Mouse (Mus musculus) urinary bladder, postnatal 36 days (tissue): Measurements from ENCODE around the gene Scn8a.

ENCODE experiments used
- DNase-seq, 2 experiments: peaks; one replicate each; pipeline ENCODE4 v3.0.0; 2022; ENCODE audit warnings: low spot score in 2 of 2, mixed read lengths in 1 of 2

The Scn8a gene

DNA sequence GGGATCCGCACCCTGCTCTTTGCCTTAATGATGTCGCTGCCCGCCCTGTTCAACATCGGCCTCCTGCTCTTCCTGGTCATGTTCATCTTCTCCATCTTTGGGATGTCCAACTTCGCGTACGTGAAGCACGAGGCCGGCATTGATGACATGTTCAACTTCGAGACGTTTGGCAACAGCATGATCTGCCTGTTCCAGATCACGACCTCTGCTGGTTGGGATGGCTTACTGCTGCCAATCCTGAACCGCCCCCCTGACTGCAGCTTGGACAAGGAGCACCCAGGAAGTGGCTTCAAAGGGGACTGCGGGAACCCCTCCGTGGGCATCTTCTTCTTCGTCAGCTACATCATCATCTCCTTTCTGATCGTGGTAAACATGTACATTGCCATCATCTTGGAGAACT is 170.0 kb downstream of the Scn8a start:
- DNase-seq = no peak

DNA sequence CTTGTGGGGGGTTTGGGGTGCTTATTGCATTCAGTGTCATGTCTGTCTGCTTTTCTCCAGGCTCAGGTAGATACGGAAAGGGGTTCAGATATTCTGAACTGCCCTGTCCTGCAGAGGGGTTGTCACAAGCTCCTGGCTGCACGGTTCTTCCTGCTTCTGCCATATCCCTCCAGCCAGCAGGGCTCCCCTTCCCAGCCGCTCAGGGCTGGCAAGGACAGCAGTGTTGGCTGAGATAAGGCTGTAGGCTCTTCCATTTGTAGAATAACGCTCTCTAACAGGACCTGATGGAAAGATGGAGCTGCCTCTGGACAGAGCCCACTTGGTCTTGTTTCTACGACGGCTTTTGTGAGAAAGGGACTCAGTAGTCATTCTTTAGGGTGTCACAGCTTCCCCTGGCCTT is 172.3 kb downstream of the Scn8a start:
- DNase-seq = no peak

DNA sequence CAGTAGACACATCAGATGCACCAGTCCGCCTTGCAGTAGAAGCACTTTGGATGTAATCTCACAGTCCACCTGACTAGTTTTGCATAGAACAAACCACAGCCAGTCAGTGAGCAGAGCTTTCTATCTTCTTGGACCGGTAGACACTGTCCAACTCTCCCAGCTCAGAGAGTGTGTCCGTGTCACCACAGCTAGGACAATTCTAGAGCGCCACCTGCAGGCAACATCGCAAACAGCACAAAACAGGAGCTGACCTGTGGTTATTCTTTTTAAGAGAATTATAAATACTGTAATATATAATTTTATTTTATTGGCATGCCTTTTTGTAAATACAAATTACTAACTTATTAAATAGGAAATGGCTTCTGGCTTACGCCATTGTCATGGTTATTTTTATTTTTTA is 173.0 kb downstream of the Scn8a start:
- DNase-seq = peak; percentile 52 to 73

DNA sequence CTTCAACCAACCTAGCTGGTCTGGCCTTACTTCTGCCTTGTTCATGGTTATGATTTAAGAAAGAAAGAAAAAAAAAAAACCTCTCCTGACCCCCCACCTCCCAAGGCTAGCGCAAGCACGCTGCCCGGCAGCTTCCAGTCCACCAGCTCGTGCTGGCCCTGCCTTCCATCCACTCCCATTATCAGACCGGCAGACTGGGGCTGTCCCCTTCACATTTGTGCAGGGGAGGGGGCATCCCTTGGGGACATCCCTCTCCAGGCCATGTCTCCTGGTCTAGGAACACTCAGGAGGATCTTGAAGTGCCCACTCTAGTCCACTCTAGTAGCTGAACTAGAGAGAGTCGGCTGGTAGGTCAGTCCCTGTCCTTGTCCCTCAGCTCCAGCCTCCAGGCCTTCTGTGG is 174.9 kb downstream of the Scn8a start:
- no peak for DNase-seq

DNA sequence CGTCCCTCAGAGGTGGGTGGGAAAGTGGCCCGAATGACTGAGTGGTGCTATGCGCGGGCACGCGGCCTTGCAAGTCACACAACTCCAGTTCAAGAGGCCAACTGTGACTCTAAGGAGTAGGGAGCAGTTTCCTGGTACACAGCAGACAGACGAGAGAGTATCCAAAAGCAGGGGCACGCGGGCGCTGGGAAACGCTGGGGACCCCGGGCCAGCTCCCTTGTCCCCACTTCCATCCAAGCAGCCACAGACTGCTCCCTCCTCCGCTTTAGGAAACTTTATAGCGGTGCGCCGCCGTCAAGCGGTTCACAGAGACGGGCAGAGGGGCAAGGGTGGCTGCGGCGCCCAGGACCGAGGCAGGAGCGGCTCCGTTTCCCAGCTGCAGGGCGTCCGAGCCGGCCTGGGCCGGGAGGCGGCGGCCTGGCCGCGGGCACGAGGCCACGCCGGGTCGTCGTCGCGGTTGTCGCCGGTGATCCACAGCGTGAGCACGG is 176.4 kb downstream of the Scn8a start:
- no peak for DNase-seq

DNA sequence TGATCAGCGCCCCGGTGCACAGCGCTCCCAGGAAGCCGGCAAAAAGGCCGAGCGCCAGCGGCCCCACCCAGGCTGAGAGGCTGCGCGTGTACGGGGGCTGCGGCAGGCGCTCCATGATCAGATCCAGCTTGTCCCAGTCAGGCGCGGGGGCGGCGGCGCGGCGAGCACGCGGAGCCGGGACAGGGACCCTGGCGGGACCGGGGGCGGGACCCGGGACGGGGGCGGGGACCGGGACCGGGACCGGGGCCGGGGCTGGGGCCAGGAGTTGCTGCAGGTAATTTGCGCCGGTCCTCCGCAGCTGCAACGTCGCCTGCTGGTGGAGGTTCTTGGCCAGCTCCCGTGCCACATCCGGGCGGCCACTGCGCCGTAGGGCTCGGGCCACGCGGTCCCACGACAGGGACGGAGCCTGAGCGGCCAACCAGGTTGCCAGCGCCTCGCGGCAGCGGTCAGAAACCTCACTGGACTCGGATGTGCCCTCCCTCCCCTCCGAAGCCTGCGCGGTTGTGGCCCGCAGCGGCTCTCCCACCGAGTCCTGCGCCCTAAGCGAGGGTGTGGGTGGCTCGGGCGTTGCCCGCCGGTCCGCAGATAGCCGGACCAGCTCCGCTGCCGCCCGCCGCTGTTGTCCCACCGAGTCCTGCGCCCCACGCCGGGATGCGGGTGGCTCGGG is 177.0 kb downstream of the Scn8a start:
- DNase-seq = peak; percentile 33 to 52

DNA sequence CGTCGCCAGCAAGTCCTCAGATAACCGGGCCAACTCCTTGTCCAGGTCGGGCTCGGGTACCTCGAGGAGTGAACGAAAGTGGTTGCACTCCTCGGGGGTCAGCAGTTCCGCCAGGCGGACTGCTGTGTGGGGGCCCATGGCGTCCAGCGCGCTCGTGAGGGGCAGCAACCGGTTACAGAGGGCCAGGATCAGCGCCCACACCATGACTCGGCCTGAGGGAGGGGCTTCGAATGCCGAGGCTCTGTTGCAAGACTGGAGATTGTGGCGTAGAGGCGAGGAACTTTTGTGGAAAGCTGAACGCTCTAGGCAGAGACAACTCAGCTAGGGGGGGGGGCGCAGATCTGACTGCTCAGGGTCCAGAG is 177.5 kb downstream of the Scn8a start, which contains the start of gene Gm47841:
TSS of gene Gm47841 (minus strand) at position 204 of the 362 bp plus-strand sequence.
- DNase-seq = peak in 1 of 2 experiments; percentile 26

DNA sequence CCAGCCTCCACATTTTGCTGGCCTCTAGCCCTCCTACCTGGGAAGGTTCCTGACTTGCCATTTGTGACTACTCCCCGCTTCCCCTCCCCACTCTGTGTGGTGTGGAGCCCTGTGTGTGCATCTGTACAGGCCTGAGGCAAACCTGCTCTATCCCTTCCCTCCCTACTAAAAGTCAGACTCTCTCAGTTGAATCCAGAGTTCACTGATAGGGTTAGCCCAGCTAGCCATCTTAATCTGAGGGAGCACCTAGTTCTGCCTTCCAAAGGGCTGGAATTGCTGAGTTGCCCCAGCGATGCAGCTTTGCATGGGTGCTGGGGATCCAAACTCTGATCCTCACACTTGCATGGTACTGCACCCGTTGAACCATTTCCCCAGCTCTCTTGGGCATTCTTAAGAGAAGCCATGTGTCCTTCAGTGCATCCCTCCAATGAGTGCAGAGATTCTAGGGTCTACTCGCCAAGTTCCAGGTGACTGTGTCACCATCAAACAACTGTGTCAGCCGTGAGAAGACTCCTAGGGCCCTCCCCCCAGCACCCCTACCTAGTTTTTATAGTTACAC is 178.8 kb downstream of the Scn8a start:
- no peak for DNase-seq

DNA sequence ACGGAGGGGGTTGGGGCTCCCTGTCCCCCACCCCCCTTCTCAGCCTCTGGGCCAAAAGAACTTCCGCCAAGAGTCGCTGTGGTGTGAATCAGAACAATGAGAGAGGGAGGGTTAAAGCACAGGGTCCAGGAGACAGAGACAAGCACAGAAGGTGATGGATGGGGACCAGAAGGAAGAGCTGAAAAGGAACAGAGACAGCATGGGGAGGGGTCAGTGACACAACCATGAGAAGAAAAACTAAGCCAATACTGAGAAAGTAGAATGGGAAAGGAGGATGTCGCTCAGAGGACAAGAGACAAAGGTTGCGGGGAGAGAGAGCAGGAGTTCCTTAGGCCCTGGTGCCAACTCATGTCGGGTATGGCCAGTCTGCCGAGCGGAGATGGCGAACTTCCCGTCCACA is 182.2 kb downstream of the Scn8a start:
- DNase-seq = no peak

DNA sequence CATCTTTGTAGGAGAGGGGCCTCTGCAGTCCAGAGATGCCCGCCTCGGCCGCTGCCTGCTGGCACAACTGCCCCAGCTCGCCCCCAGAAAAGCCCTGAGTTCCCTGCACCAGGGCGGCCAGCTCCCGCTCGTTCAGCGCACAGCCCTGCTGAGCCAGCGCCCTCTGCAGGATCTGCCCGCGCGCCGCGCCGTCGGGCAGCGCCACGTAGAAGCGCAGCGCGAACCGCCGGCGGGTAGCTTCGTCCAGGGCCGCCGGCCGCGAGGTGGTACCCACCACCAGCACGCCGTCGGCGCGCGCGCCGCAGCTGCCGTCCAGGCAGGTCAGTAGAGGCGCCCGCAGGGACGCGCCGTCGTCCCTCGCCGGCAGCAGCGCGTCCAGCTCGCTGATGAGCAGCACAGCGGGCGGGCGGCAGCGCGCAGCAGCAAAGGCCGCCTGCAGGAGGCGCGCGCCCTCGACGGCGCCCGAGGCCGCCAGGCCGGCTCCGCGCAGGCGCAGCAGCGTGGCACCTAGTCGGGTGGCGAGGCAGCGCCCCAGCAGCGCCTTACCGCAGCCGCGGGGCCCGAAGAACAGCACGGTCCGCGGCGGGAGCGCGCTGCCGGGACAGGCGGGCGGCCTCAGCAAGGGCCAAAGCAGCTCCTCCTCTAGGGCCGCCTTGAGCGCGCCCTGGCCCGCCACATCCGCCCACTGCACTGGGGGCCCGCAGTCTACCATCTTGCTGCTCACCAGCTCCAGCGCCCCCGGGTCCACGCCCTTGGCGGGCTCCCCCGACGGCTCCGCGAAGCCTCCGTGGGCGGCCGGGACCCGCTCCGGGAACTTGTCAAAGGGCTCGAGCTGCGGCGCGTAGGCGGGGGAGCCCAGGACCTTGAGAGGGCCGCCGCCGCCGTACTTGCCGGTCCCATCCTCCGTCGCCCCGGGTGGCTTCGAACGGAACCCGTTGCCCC is 183.2 kb downstream of the Scn8a start:
- DNase-seq = no peak

DNA sequence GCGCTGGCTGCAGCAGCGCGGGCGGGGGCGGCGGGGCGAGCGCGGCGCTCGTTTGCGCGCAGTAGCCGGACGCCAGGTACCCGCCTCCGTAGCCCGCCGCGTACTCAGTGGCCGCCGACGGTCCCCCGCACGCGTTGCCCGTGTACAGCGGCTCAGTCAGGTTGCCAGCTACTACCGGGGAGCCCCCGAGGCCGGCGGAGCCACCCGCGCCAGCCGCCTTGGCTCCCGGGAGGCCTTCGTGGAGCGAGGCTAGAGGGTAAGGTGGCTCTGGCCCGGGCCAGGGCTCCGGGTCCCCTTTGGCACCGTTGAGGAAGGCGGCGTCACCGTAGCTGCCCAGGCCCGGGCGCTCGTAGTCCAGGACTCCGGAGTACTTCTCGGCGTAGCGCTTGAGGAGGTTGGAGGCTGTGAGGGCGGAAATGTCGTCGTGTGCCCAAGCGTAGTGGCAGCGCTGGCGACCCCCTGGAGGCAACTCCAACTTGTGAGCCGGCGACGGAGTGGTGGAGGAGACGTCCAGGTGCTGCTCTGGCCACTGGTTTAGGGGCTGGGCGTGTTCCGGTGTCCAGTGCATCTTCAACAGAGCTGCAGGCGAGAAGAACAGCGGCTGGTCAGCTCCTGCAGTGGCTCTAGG is 184.3 kb downstream of the Scn8a start:
- no peak for DNase-seq

DNA sequence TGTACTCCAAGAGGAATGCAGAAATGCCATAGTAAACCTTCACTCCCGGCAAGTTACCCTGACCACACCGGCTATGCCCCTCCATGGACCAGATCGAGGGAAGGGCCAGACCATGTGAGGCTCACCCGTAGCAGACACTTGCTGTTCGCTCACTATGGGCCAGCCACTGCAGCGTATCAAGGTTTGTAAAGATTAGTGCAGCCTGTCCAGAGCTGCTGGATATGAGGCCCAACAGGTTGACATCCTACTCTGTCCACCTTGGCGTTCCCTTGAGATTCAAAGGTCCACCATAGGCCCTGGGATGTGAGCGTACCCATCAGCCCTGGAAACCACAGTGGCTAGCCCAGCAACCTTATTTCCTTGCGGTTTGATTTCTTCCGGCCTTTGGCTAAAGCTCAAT is 184.9 kb downstream of the Scn8a start:
- no peak for DNase-seq

DNA sequence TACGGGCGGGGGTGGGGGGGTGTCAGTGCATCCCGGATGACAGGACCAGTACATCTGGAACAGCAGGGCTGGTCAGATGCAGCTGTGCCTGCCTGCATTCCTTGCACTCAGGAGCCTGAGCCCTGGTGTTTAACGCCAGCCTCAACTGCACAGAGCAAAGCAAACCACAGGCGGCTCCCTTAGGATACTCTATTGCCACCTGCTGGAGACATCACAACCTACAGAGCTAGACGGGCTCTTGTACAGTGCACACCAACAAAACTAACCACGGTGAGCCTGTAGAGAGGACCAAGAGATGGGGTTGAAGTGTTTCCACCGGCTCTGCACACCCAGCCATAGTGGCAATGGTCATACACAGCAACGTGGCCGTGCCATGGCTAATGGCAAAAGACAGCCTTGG is 186.6 kb downstream of the Scn8a start:
- DNase-seq = no peak

DNA sequence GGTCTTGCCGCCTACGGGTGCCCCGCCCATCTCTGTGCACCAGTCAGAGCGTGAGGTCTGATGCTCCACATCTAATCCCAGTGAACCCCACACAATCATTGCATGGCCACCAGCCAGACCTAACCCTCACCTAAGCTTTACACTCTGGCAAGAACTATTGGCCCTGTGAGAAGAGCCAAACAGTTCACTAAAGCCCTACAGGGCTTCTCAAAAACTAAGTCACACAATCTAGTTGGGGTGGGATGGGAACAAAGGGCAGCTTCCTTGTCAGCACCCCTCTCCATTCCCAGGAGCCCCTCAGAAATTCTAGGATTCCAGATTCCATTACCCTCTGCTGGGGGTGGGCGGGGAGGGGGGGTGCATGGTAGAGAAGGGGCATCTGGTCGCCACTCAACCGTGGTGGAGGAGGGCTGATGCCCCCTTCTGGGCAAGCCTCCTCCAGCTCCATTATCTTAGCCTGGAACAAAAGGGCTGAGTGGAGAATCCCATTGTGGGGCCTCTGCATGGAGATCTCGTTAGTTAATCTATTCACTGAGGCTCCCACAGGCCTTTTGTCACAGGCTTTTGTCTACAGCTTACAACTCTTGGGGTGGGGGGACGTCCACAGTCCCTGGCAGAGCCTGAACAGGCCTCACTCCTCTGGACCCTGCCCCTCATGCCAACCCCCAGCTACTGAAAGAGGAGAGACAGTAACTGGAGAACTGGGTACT is 190.1 kb downstream of the Scn8a start:
- DNase-seq = no peak

DNA sequence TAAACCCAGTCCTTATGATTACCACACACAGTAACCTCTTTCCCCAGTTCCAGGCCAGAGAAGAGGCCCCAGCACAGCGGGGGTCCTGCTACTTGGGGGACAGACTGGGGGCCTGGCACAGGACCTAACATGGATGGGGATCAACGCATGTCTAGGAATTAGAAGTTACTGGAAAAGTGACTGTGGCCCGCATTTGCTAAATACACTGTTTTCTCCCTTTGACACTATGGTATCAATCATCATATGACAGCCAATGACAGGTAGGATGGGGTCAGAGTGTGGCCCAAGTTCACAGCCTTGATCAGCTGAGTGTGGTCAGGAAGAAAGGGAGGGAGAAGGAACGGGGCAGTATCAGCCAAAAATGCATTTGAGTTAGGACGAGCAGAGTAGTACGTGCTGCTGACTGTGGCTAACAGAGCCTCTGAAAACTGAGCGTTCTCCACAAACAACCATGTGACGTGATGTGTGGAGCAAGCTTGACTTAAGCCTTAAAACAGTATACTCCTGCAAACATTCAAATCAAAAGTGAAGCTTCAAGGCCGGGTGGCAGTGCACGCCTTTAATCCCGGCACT is 190.7 kb downstream of the Scn8a start:
- no peak for DNase-seq

DNA sequence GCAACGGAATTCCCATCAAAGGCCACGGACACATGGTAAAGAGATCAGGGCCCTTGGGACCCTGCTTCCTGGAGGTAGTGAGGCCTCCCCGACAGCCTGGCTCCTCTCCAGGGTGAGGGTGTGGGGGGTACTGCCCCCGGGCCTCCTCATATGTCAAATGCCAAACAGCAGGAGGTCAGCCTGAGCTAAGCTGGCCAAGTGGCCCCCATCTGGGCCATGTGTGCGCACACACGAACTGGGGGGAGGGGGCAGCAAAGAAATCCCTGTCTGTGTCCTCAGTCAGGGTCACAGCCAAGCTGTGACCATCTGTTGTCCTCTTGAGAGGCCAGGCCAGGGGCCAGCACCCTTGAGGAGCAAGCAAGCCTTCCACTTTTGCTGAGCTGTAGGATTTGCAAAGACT is 195.4 kb downstream of the Scn8a start:
- DNase-seq = no peak

DNA sequence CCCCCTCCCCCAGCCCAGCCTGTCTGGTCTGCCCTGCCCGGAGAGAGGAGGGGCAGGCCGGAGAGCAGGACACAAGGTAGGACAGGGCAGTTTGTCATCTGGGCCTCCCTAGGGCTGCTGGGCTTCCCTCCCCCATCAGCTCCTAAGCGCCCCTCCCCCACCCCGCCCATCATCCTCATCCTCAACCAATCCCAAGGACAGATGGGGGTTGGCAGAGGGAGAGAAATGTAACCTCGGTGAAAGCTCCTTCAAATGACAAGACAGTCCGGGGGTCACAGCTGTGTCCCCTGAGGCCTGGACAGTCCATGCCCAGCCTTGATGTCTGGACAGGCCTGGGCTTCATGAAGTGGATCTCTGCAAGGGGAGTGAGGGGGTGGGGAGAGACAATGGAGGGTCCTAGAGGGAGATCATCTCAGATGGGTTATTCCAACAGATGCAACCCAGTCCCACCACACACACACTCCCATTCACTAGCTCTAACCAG is 196.7 kb downstream of the Scn8a start:
- no peak for DNase-seq

DNA sequence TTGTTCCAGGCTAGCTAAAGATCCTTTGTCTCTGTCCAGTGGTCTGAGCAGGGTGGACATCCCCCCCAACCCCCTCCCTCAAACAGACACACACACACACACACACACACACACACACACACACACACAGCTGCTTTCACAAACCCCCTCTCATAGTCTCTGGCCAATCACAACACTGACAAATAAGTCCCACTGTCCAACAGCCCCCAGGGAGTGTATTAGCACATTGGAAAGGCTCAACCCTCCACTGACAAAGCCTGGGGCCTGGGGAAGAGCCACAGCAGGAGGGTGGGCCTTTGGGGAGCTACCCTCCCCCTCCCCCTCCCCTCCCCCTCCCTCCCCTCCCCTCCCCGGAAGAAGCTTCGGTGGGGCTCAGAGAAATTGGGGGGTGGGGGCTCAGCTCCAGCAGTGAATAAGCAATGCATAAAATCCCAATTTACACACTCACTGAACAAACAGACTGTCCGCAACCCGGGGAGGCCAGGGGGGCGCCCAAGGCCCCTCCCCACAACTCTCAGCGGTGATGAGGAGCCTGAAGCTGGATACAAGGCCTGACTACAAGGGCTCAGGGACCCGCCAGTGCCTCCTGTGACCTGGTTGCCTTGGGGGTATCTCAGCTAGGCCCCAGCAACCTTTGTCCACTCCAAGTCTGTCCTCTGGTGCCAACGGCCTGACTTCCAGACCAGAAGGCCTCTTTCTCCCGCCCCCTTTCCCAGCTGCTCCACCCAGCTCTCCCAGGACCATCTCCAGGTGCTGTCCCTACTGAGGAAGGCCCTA is 197.4 kb downstream of the Scn8a start:
- DNase-seq = no peak

DNA sequence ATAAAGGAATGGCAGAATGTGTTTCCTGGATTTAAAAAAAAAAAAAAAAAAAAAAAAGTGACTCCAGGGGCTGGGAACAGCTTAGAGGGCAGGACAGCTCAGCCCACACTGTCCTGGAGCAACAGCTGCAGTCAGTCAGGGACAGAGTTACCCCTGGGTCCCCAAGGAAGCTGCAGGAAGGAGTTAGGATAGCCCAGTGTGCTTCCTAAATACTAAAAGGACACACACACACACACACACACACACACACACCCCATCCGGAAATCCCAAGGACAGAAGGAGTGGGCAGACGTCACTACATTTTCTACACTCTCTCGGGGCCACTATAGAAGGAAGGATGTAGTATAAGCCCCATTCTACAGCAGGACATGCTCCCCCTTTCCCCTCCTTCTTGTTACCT is 198.4 kb downstream of the Scn8a start:
- DNase-seq = no peak

DNA sequence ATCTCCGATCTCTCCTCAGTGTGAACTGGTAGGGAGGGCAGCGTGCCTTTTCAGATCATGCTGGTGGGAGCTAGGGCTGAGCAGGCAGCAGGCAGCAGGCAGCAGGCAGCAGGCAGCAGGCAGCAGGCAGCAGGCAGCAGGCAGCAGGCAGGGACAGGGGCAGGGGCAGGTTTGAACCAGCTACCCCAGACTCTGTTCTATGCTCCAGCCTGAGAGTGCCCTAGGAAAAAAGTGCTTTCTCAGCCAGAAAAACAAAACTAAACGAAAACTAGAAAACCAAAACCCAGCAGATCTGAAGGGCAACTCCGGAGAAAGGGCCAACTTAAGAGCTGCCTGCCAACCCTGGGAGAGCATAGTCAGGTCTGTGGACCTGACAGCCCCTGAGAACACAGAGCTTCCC is 199.0 kb downstream of the Scn8a start:
- DNase-seq = no peak
